Mouse (Mus musculus): ENCODE data around the gene B4galt2. TPM values are rescaled to one million over a fixed set of nuclear protein-coding genes. Genes with fewer than 3 reads are reported as not detected.

Gene B4galt2
- polyA plus RNA-seq, 1 experiment from 2014 or later: 24.9 TPM

DNA sequence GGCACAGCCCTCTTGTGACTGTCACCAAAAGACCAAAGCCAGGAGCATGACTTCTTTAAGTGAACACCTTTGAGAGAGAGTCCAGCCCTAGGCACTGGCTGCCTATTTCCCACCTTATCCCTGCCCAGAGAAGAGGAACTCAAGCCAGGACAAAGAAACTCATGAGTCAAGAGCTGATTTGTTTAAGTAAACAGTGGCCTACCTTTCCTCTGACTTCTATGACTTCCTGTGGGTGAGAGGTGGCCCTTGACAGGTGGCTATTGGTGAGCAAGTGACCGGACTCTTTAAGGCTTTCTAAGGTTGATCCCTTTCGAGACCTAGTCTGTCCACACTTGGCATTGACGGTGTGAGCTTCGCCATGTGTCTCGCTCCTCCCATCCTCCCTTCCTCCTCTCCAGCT lies 42.5 kb downstream of the B4galt2 start:
- H3K4me1 ChIP-seq (ENCODE audit: control insufficient read depth, insufficient read depth, low read length): no peaks in the 10 kb centered on the region
- no peak overlapping the region for H3K4me3 ChIP-seq (ENCODE audit: low read depth, low read length)
- ATAC-seq (replicated peaks; ENCODE audit: insufficient number of reproducible peaks, low FRiP score, low TSS enrichment, low read depth) (no peak), DNase-seq (ENCODE audit: low spot score) (no peak)
- WGBS: 96% methylated on average over 5 of the region's 5 CpGs
- no peaks in the 10 kb centered on the region for H3K27me3 ChIP-seq (ENCODE audit: control insufficient read depth, insufficient read depth, low read length)
- no peaks in the 10 kb centered on the region for H3K9me3 ChIP-seq (replicated peaks; ENCODE audit: control insufficient read depth, low read length)
- no peak overlapping the region for H3K4me2 ChIP-seq (ENCODE audit: low read depth, low read length)
- no peak overlapping the region for H3K9ac ChIP-seq (replicated peaks; ENCODE audit: low read length)
- no peaks in the 10 kb centered on the region for H3K36me3 ChIP-seq (replicated peaks; ENCODE audit: control insufficient read depth, insufficient read depth, low read depth, low read length)
- no peak overlapping the region for H3K27ac ChIP-seq (replicated peaks; ENCODE audit: low read depth, low read length)

GRCm38 (mm10) chr4:117839366-117839765 lies 43.9 kb downstream of the B4galt2 start:
- Histone ChIP-seq H3K36me3 (replicated peaks; ENCODE audit: control insufficient read depth, insufficient read depth, low read depth, low read length) (no peaks in the 10 kb centered on the region), H3K4me1 (ENCODE audit: control insufficient read depth, insufficient read depth, low read length) (no peaks in the 10 kb centered on the region), H3K27me3 (ENCODE audit: control insufficient read depth, insufficient read depth, low read length) (no peaks in the 10 kb centered on the region), H3K27ac (replicated peaks; ENCODE audit: low read depth, low read length) (no peak overlapping the region), H3K4me2 (ENCODE audit: low read depth, low read length) (no peak overlapping the region), H3K9me3 (replicated peaks; ENCODE audit: control insufficient read depth, low read length) (no peaks in the 10 kb centered on the region), H3K9ac (replicated peaks; ENCODE audit: low read length) (no peak overlapping the region), H3K4me3 (ENCODE audit: low read depth, low read length) (no peak overlapping the region)
- no peak for DNase-seq (ENCODE audit: low spot score)
- 77% methylated on average over 6 of the region's 6 CpGs for WGBS
- ATAC-seq (replicated peaks; ENCODE audit: insufficient number of reproducible peaks, low FRiP score, low TSS enrichment, low read depth): no peak

GRCm38 (mm10) chr4:117837271-117837670 lies 46.0 kb downstream of the B4galt2 start:
- Histone ChIP-seq H3K36me3 (replicated peaks; ENCODE audit: control insufficient read depth, insufficient read depth, low read depth, low read length) (no peaks in the 10 kb centered on the region), H3K9ac (replicated peaks; ENCODE audit: low read length) (no peak overlapping the region), H3K4me1 (ENCODE audit: control insufficient read depth, insufficient read depth, low read length) (no peaks in the 10 kb centered on the region), H3K27me3 (ENCODE audit: control insufficient read depth, insufficient read depth, low read length) (no peaks in the 10 kb centered on the region), H3K27ac (replicated peaks; ENCODE audit: low read depth, low read length) (no peak overlapping the region), H3K4me3 (ENCODE audit: low read depth, low read length) (no peak overlapping the region), H3K4me2 (ENCODE audit: low read depth, low read length) (no peak overlapping the region; the same call in 1 of the 2 replicates), H3K9me3 (replicated peaks; ENCODE audit: control insufficient read depth, low read length) (no peaks in the 10 kb centered on the region)
- ATAC-seq (replicated peaks; ENCODE audit: insufficient number of reproducible peaks, low FRiP score, low TSS enrichment, low read depth) (no peak), DNase-seq (ENCODE audit: low spot score) (no peak)
- WGBS: 74% methylated on average over 4 of the region's 4 CpGs

- Histone ChIP-seq H3K4me3 (ENCODE audit: low read depth, low read length) (peak overlapping the region; percentile 80), H3K4me2 (ENCODE audit: low read depth, low read length) (peak overlapping the region; percentile 96), H3K4me1 (ENCODE audit: control insufficient read depth, insufficient read depth, low read length) (no peaks in the 10 kb centered on the region), H3K9ac (replicated peaks; ENCODE audit: low read length) (peak overlapping the region; percentile 81), H3K9me3 (replicated peaks; ENCODE audit: control insufficient read depth, low read length) (no peaks in the 10 kb centered on the region), H3K27ac (replicated peaks; ENCODE audit: low read depth, low read length) (peak overlapping the region; percentile 52; the same call in 1 of the 2 replicates), H3K36me3 (replicated peaks; ENCODE audit: control insufficient read depth, insufficient read depth, low read depth, low read length) (no peaks in the 10 kb centered on the region), H3K27me3 (ENCODE audit: control insufficient read depth, insufficient read depth, low read length) (no peaks in the 10 kb centered on the region)
- ATAC-seq (replicated peaks; ENCODE audit: insufficient number of reproducible peaks, low FRiP score, low TSS enrichment, low read depth) (peak; percentile 86), DNase-seq (ENCODE audit: low spot score) (peak; percentile 91)
- under 1% methylated on average over 48 of the region's 48 CpGs for WGBS
These were observed 47.0 kb downstream of the B4galt2 start for GRCm38 (mm10) chr4:117836204-117836767.

DNA sequence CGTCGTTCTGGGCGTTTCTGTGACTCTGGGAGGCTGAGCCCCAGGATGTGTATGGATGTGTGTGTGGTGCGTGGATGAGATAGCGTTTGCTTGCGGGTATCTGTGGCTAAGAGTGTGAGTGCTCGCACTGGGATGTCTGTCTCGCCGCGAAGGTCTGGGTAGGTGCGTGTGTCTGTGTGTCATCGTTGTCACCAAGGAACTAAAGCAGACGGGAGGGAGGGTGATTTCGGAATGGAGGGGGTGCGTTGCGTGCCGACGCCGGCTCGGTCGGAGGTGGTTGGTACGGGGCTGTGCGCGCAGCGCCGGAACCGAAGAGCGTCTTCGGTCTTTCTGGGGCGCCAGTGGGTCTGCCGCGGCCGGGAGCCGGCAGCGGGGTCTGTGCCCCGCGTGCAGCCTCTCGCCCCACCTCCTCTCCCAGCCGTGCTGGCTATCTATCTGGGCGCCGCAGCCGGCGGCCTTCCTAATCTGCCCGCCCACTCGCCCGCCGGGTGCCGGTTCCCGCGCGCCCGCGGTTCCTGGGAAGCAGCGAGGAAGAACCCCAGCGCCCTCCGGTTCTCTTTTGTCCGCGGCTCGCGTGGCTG lies 47.7 kb downstream of the B4galt2 start:
- peak; percentile 4 for ATAC-seq (replicated peaks; ENCODE audit: insufficient number of reproducible peaks, low FRiP score, low TSS enrichment, low read depth)
- 0% methylated on average over 60 of the region's 60 CpGs for WGBS
- peak overlapping the region; percentile 96 for H3K4me2 ChIP-seq (ENCODE audit: low read depth, low read length)
- no peaks in the 10 kb centered on the region for H3K27me3 ChIP-seq (ENCODE audit: control insufficient read depth, insufficient read depth, low read length)
- peak overlapping the region; percentile 80 for H3K4me3 ChIP-seq (ENCODE audit: low read depth, low read length)
- peak overlapping the region; percentile 81 for H3K9ac ChIP-seq (replicated peaks; ENCODE audit: low read length)
- no peaks in the 10 kb centered on the region for H3K36me3 ChIP-seq (replicated peaks; ENCODE audit: control insufficient read depth, insufficient read depth, low read depth, low read length)
- no peaks in the 10 kb centered on the region for H3K9me3 ChIP-seq (replicated peaks; ENCODE audit: control insufficient read depth, low read length)
- H3K27ac ChIP-seq (replicated peaks; ENCODE audit: low read depth, low read length): peak overlapping the region; percentile 52
- no peaks in the 10 kb centered on the region for H3K4me1 ChIP-seq (ENCODE audit: control insufficient read depth, insufficient read depth, low read length)
- peak; percentile 53 for DNase-seq (ENCODE audit: low spot score)

DNA sequence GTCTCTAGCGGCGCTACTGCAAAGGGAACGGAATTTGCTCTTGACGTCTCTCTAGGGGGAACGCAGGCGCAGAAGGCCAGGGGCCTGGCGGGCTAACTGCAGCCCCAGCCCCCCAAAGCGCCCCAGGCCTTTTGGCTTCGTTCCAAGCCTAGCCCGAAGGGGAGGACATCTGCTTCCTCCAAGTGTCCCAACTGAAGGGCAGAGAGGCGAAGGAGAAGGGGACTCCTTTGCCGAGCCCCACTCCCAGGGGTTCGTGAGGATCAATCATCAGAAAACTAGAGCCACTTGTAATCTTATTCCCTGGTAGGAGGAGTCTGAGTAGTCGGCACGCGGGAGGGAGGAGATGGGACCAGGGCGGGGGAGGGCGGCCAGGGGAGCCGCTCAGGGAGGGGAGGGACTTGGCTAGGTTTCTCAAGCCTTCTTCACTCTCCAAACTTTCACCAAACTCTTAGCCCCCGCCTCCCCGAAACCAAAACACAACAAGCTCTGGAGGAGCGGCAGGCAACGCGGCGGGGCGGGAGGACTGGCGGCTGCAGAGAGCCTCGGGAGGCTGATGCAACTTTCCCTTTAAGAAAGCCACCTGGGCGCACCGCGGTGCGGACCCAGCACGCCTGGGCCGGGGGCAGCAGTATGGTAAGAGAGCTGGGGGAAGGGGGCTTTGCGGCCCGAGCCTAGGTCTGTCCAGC lies 48.3 kb downstream of the B4galt2 start:
- no peaks in the 10 kb centered on the region for H3K27me3 ChIP-seq (ENCODE audit: control insufficient read depth, insufficient read depth, low read length)
- no peaks in the 10 kb centered on the region for H3K4me1 ChIP-seq (ENCODE audit: control insufficient read depth, insufficient read depth, low read length)
- H3K4me2 ChIP-seq (ENCODE audit: low read depth, low read length): peak overlapping the region; percentile 96
- no peaks in the 10 kb centered on the region for H3K9me3 ChIP-seq (replicated peaks; ENCODE audit: control insufficient read depth, low read length)
- DNase-seq (ENCODE audit: low spot score) (peak; percentile 86), ATAC-seq (replicated peaks; ENCODE audit: insufficient number of reproducible peaks, low FRiP score, low TSS enrichment, low read depth) (peak; percentile 56)
- H3K27ac ChIP-seq (replicated peaks; ENCODE audit: low read depth, low read length): peak overlapping the region; percentile 52
- H3K36me3 ChIP-seq (replicated peaks; ENCODE audit: control insufficient read depth, insufficient read depth, low read depth, low read length): no peaks in the 10 kb centered on the region
- peak overlapping the region; percentile 81 for H3K9ac ChIP-seq (replicated peaks; ENCODE audit: low read length)
- WGBS: under 1% methylated on average over 36 of the region's 36 CpGs
- H3K4me3 ChIP-seq (ENCODE audit: low read depth, low read length): peak overlapping the region; percentile 80

GRCm38 (mm10) chr4:117834457-117834844 lies 48.8 kb downstream of the B4galt2 start, which contains the start of gene Slc6a9:
Slc6a9 (plus strand) TSS chr4:117834506.
- Histone ChIP-seq H3K4me3 (ENCODE audit: low read depth, low read length) (peak within 1 kb of the TSS; percentile 80), H3K9me3 (replicated peaks; ENCODE audit: control insufficient read depth, low read length) (no peaks in the 10 kb centered on the region), H3K27ac (replicated peaks; ENCODE audit: low read depth, low read length) (peak within 1 kb of the TSS; percentile 52), H3K36me3 (replicated peaks; ENCODE audit: control insufficient read depth, insufficient read depth, low read depth, low read length) (no peaks in the 10 kb centered on the region), H3K9ac (replicated peaks; ENCODE audit: low read length) (peak within 1 kb of the TSS; percentile 81), H3K27me3 (ENCODE audit: control insufficient read depth, insufficient read depth, low read length) (no peaks in the 10 kb centered on the region), H3K4me1 (ENCODE audit: control insufficient read depth, insufficient read depth, low read length) (0 out of 2 replicates have a peak, but pooled peaks cover 4% of the 10 kb centered on the region), H3K4me2 (ENCODE audit: low read depth, low read length) (peak within 1 kb of the TSS; percentile 96)
- WGBS: 14% methylated on average over 3 of the region's 3 CpGs
- ATAC-seq (replicated peaks; ENCODE audit: insufficient number of reproducible peaks, low FRiP score, low TSS enrichment, low read depth) (no peak), DNase-seq (ENCODE audit: low spot score) (no peak)

All from embryonic facial prominence, embryonic 11.5 days (tissue).